Mouse (Mus musculus): ENCODE results near the gene Dlg2. TPM values are rescaled to one million over a fixed set of nuclear protein-coding genes. Genes with fewer than 3 reads are reported as not detected.

Dlg2 gene
- total RNA-seq, 2 experiments from 2014 or later: 0.33 to 2.1 TPM

DNA sequence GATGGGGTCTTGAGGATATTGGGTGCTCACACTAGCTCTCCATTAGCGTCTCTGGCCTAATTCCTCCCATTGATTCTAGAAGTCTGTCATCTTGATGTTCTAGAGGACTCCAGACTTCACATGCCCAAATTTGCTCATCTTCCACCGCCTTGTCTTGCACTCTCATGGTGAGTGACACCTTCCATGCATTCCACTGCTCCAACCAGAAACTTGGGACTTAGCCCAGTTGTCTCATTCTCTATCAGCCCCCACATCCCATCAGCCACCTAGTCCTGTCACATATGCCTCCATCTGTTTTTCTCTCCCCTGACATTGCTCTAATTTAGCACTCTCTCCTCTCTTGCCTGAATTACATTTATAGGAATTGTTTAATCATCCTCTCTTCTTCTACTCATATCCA lies 938.3 kb downstream of the Dlg2 start:
- no peak for ATAC-seq (replicated peaks; ENCODE audit: low FRiP score, low TSS enrichment, poor library complexity, severe bottlenecking)

GRCm38 (mm10) chr7:91420215-91420614 lies 943.7 kb downstream of the Dlg2 start:
- ATAC-seq (replicated peaks; ENCODE audit: low FRiP score, low TSS enrichment, poor library complexity, severe bottlenecking): no peak

DNA sequence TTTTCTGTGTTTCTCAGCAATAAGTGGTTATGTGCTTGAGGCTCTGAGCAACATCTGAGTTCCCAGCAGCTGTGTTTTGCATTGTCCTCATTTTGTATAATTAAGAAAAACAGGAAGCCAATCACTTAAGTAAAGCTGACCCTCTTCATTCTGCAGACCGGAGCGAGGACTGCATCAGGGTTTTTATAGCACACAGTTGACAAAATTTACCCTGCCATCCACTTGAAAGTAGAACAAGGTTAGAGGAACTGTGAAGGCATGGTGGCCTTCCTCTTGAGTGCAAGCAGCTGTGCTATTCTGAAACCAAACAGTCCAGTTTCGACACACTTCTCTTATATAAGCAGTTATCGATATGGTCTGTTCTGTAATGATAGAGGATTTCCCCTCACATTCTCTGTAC lies 947.3 kb downstream of the Dlg2 start:
- no peak for ATAC-seq (replicated peaks; ENCODE audit: low FRiP score, low TSS enrichment, poor library complexity, severe bottlenecking)

DNA sequence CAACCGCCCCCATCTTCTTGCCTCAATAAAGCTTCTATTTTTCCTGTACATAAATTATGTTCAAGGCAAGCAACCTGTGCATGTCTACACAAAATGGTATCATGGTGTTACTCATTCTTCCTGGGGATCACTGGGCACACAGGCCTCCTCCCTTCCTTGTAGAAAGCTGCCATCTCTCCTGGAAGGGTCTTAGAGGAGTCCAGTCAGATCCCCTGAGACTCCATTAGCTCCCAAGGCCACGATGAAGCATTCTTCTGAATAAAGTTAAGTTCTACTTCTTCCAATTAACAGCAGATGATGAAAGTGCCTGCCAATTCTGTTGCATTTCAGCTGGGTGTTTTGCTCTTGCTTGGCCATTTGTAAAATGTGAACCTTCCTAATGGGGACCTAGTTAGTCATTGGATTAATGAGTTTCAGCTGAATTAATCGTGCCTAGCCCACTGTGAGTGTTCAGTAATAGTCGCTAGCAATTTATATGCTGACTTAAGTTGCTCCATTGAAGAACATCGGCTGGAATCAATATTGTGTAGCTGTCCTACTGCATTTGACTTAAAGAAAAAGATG lies 953.3 kb downstream of the Dlg2 start:
- ATAC-seq (replicated peaks; ENCODE audit: low FRiP score, low TSS enrichment, poor library complexity, severe bottlenecking): no peak

GRCm38 (mm10) chr7:91431594-91432240 lies 955.2 kb downstream of the Dlg2 start:
- ATAC-seq (replicated peaks; ENCODE audit: low FRiP score, low TSS enrichment, poor library complexity, severe bottlenecking): peak; percentile 65; the same call in 1 of the 2 replicates

DNA sequence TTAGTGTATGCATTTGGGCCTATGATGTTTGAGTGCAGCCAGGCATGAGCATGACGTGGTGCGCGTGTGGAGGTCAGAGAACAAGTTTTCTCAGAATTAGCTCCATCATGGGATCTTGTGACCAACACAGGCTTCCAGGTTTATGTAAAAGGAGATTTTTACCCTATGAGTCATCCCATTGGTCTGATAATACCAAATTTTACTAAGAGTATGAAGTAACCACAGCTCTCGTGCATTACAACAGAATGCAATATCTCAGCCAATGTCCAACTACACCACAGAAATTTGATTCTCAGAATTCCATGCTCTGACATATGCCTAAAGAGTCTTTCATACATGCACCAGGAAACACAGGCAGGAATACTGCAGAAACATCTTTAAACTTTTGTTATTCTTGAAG lies 956.1 kb downstream of the Dlg2 start:
- ATAC-seq (replicated peaks; ENCODE audit: low FRiP score, low TSS enrichment, poor library complexity, severe bottlenecking): no peak

DNA sequence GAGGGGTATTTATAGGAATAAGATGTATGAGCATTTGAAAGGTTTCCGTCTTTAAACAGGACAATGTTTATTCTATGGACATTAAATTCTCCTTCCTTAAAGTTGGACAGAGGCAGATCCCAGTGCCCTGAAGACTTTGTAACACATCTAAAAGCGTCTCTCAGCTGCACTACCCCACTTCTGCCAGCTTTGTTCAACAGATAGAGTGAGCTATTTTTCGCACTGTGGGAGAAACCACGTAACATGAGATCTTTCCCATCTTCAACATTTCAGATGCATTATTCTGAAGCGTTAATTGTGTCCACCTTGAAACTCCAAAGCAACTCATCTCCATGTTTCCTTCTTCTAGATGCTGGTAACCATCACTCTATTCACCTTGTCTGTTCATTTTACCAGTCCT lies 958.3 kb downstream of the Dlg2 start:
- no peak for ATAC-seq (replicated peaks; ENCODE audit: low FRiP score, low TSS enrichment, poor library complexity, severe bottlenecking)

DNA sequence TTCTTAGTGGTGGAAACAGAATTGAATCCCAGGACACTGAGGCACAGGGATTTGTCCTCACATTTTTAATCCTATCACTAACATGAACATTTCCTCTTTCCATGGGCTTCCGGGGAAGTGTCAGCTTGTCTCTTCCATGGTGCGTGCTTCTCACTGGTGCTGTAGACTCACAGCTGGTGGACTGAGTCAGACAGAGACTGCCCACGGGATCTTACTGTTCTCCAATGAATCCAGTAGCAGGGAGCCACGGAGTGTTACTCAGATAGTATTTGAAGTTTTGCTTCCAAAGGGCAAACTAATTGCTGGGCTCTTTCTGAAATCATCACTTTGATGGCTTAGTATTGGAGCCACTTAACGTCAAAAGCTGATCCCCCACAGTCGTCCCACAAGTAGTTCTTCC lies 963.9 kb downstream of the Dlg2 start:
- no peak for ATAC-seq (replicated peaks; ENCODE audit: low FRiP score, low TSS enrichment, poor library complexity, severe bottlenecking)

DNA sequence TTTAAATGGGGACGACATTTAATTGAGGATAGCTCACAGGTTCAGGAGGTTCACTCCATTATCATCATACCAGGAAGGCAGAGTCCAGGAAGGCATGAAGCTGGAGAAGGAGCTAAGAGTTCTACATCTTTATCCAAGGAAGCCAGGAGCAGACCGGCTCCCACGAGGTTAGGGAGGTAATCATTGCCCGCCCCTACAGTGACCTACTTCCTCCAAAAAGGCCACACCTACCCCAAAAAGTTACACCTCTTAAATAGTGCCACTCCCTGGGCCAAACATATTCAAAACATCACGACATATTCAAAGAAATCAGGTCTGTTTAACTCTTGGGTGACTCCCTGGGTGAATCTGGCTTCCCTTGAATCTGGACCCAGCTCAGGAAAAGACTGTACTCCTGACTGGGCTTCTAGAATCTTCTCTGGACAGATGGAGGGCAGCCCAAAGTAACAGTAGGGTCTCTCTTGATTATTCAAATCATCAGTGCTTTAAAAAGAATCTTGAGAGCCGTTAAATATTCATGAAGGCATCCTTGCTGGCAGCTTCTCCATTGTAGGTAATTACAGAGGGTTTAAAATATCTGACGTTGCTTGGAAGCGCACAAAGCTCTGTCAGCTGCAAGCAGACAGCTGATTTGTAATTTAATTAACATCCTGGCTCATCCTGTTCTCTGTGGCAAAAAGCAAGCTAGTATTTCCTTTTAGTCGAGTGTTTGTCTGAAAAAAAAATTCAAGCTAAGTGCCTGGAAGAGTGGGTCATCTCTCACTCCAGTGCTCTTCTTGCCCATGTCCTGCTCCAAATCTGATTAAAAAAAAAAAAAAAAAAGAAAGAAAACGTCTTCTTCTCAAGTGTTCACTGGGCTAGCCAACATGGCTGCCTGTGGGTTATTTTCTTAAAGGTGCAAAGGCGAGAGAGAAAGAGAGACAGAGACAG lies 966.2 kb downstream of the Dlg2 start:
- ATAC-seq (replicated peaks; ENCODE audit: low FRiP score, low TSS enrichment, poor library complexity, severe bottlenecking): no peak

GRCm38 (mm10) chr7:91443377-91443714 lies 966.9 kb downstream of the Dlg2 start:
- ATAC-seq (replicated peaks; ENCODE audit: low FRiP score, low TSS enrichment, poor library complexity, severe bottlenecking): no peak

DNA sequence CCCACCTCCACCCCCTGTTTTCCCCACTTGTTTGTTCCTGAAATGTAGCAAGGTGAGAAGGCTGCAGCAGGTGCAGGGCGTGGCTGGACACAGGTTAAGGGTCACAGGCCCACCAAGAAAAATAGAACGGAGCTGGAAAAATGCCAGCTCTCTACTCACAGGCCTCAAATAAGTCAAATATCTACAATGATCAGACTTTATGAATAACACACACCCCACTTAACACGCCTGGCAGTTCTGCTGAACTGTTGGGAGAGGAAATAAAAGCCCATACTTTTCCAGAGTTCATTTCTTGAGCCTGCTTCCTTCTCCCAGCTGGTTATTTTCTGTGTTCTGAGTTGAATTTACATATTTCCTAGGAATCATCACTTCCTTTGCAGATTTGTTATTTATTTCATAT lies 967.4 kb downstream of the Dlg2 start:
- no peak for ATAC-seq (replicated peaks; ENCODE audit: low FRiP score, low TSS enrichment, poor library complexity, severe bottlenecking)

GRCm38 (mm10) chr7:91444728-91445127 lies 968.3 kb downstream of the Dlg2 start:
- ATAC-seq (replicated peaks; ENCODE audit: low FRiP score, low TSS enrichment, poor library complexity, severe bottlenecking): no peak

DNA sequence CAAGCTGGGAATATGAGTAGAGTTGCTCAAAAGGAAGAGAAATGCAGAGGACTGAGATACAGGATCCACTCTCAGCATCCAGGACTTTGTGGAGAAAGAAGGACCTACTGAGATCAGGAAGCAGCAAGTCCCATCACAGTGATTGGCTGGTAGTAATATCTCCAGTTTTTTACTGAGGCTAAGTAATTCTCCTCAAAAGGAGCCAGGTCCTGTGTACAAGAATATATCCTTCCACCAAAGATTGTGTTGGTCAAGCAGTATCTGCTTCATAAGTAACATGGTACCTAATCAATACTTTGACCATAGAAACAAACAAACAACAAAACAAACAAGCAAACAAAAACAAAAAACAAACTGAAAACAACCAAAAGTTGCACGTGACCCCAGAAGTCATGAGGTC lies 980.3 kb downstream of the Dlg2 start:
- ATAC-seq (replicated peaks; ENCODE audit: low FRiP score, low TSS enrichment, poor library complexity, severe bottlenecking): no peak

DNA sequence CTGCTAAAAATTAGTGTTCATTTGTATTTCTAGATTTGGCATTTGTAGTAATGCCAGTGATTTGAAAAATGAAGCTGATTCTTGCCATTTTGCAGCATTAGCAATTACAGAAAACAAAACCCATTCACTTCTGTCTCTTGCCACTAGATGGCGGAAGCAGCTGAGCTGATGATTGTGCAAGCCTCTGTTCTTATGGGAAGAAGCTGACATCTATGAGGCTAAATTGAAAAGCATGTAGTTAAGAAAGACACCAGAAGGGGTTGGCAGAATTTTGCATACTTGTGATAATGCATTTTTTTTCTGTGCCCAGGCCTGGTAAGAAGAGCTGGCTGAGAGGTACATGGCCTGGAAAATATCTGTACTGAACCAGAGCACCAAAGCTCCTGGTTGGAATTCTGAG lies 980.7 kb downstream of the Dlg2 start:
- ATAC-seq (replicated peaks; ENCODE audit: low FRiP score, low TSS enrichment, poor library complexity, severe bottlenecking): peak; percentile 98

GRCm38 (mm10) chr7:91461352-91461751 lies 984.9 kb downstream of the Dlg2 start:
- no peak for ATAC-seq (replicated peaks; ENCODE audit: low FRiP score, low TSS enrichment, poor library complexity, severe bottlenecking)

- no peak for ATAC-seq (replicated peaks; ENCODE audit: low FRiP score, low TSS enrichment, poor library complexity, severe bottlenecking)
Measured at GRCm38 (mm10) chr7:91463256-91463655, 986.8 kb downstream of the Dlg2 start.

GRCm38 (mm10) chr7:91467061-91467460 lies 990.6 kb downstream of the Dlg2 start:
- no peak for ATAC-seq (replicated peaks; ENCODE audit: low FRiP score, low TSS enrichment, poor library complexity, severe bottlenecking)

- no peak for ATAC-seq (replicated peaks; ENCODE audit: low FRiP score, low TSS enrichment, poor library complexity, severe bottlenecking)
Measured at GRCm38 (mm10) chr7:91479145-91479544, 1002.7 kb downstream of the Dlg2 start.

GRCm38 (mm10) chr7:91481574-91482197 lies 1005.2 kb downstream of the Dlg2 start:
- ATAC-seq (replicated peaks; ENCODE audit: low FRiP score, low TSS enrichment, poor library complexity, severe bottlenecking): no peak

- ATAC-seq (replicated peaks; ENCODE audit: low FRiP score, low TSS enrichment, poor library complexity, severe bottlenecking): no peak
Measured at GRCm38 (mm10) chr7:91493234-91493633, 1016.8 kb downstream of the Dlg2 start.
